Mouse (Mus musculus) kidney, postnatal 0 days (tissue): ENCODE measurements around the gene Gm10959. TPM values are rescaled to one million over a fixed set of nuclear protein-coding genes. Genes with fewer than 3 reads are reported as not detected.

Source experiments
- ATAC-seq: fragments of 200-750 bp; cut with Nextera tagmentation; replicated peaks from 2 replicates; pipeline ENCODE4 v1.8.0; 2017; ENCODE audit warnings: low read depth, moderate number of reproducible peaks, moderate TSS enrichment, moderate library complexity; ENCODE audit not compliant: low FRiP score
- DNase-seq: peaks from one replicate; pipeline ENCODE4 v3.0.0-alpha.2; 2016; ENCODE audit warnings: low spot score
- H3K27ac ChIP-seq: fragments of 300-500 bp; sonication (generic); 2 replicates; pipeline ENCODE4 v1.5.1; 2014; ENCODE audit warnings: mild to moderate bottlenecking
- H3K27me3 ChIP-seq: fragments of 300-500 bp; sonication (generic); 2 replicates; pipeline ENCODE4 v1.6.1; 2014; ENCODE audit warnings: low read length, mixed read lengths; ENCODE audit not compliant: insufficient read depth
- H3K36me3 ChIP-seq: fragments of 300-500 bp; sonication (generic); 2 replicates; pipeline ENCODE4 v1.6.1; 2014; ENCODE audit warnings: low read length, mixed read lengths; ENCODE audit not compliant: insufficient read depth
- H3K4me1 ChIP-seq: fragments of 300-500 bp; sonication (generic); replicated peaks from 2 replicates; pipeline ENCODE4 v1.6.1; 2014; ENCODE audit warnings: antibody characterized with exemption, low read length, mixed read lengths; ENCODE audit not compliant: insufficient read depth
- H3K4me2 ChIP-seq: fragments of 300-500 bp; sonication (generic); 2 replicates; pipeline ENCODE4 v1.6.1; 2014; ENCODE audit warnings: mild to moderate bottlenecking, low read length, moderate library complexity, mixed read lengths
- H3K4me3 ChIP-seq: fragments of 300-500 bp; sonication (generic); replicated peaks from 2 replicates; pipeline ENCODE4 v1.5.1; 2014; ENCODE audit warnings: low read depth, low read length
- H3K9ac ChIP-seq: fragments of 300-500 bp; sonication (generic); 2 replicates; pipeline ENCODE4 v1.6.1; 2014; ENCODE audit warnings: low read depth, low read length
- H3K9me3 ChIP-seq: fragments of 300-500 bp; sonication (generic); replicated peaks from 2 replicates; pipeline ENCODE4 v1.6.1; 2016; ENCODE audit warnings: low read length, inconsistent platforms, mixed read lengths
- CTCF ChIP-seq: IDR thresholded peaks from 2 replicates; pipeline ENCODE4 v1.5.1; 2016; ENCODE audit warnings: antibody characterized with exemption, low read depth, mild to moderate bottlenecking, moderate library complexity
- WGBS: fragments of 180-500 bp; shearing (Covaris S2); extraction: QIAGEN DNeasy Blood & Tissue Kit; methylation state at CpG from one replicate; pipeline ENCODE4 v1.1.7; 2014; 5-methylcytosine and 5-hydroxymethylcytosine counted together
- polyA plus RNA-seq: library from polyadenylated mRNA; unstranded; fragments of >200 nt; fragmentation: Nextera tagmentation; extraction: Ambion mirVana; gene quantifications from 2 replicates; pipeline ENCODE4 v1.2.1, GENCODE M21; 2015

Gene Gm10959
- polyA plus RNA-seq, 1 experiment from 2014 or later, result not detected

DNA sequence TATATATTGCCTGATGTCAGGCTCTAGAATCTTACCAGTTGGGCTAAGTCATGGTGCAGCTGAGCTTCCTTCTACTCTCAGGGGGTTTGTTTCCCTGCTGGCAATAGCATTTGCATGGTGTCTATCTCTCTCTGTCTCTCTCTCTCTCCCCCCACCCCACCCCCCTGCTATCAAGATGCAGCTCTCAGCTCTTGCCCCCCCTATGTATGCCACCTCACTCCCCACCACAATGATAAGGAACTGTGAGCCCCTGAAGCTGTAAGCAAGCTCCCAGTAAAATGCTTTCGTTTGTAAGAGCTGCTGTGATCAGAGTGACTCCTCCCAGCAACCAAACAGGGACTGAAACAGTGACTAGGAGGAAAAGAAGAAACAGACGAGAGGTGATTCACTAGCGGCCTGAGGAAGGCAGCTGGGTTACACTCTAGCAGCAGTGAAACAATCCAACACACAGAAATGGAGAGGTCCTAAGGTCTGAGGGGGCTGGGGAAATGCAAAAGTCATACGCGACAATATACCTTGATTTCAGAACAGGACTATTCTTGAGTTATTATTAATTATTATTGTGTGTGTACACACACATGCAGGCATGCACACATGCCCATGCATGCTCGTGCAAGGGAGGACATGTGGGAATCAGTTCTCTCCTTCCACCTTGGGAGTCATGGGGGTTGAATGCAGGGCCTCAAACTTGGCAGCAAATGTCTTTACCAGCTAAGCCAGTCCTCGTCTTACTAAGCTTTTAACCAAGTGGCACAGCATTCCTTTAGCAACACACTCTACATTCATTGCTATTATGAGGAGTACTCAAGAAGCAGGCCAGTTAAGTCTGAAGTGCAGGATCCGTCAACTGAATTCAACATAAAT lies 1.6 kb upstream of the Gm10959 start:
- H3K27ac ChIP-seq, result peak overlapping the region; percentile 64; the same call in 1 of the 2 replicates
- no peak overlapping the region for H3K4me2 ChIP-seq
- H3K9ac ChIP-seq, result no peak overlapping the region
- TF ChIP-seq CTCF, result no peak
- H3K4me3 ChIP-seq, result no peak overlapping the region
- no peaks in the 10 kb centered on the region for H3K36me3 ChIP-seq
- H3K9me3 ChIP-seq, result no peaks in the 10 kb centered on the region
- ATAC-seq (no peak), DNase-seq (no peak)
- no peaks in the 10 kb centered on the region for H3K27me3 ChIP-seq
- no peaks in the 10 kb centered on the region for H3K4me1 ChIP-seq
- 62% methylated on average over 8 of the region's 8 CpGs for WGBS

DNA sequence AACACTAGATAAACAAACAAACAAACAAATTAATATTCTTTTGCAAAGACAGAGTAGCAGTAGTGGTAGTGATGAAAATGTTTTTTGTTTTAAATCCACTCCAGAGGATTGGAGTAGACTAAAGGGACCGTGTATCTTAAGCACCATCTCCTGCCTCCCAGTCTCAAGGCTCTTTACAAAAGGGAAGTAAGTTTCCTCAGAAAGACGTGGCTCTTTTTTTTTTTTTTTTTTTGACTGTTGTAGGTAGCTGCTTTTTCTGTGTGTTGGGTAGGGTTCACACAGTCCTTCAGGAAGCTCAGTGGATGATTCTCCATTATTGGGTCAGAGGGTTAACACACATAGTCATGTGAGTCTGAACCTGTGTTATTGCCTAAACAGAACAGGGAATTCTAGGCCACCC lies 488 bp downstream of the Gm10959 start:
- WGBS, result 71% methylated on average over 2 of the region's 2 CpGs
- H3K4me2 ChIP-seq, result no peak overlapping the region
- H3K27ac ChIP-seq, result no peak overlapping the region
- H3K27me3 ChIP-seq, result no peaks in the 10 kb centered on the region
- DNase-seq (no peak), ATAC-seq (no peak)
- no peak overlapping the region for H3K4me3 ChIP-seq
- no peaks in the 10 kb centered on the region for H3K36me3 ChIP-seq
- TF ChIP-seq CTCF, result no peak
- no peak overlapping the region for H3K9ac ChIP-seq
- H3K9me3 ChIP-seq, result no peaks in the 10 kb centered on the region
- H3K4me1 ChIP-seq, result no peaks in the 10 kb centered on the region

DNA sequence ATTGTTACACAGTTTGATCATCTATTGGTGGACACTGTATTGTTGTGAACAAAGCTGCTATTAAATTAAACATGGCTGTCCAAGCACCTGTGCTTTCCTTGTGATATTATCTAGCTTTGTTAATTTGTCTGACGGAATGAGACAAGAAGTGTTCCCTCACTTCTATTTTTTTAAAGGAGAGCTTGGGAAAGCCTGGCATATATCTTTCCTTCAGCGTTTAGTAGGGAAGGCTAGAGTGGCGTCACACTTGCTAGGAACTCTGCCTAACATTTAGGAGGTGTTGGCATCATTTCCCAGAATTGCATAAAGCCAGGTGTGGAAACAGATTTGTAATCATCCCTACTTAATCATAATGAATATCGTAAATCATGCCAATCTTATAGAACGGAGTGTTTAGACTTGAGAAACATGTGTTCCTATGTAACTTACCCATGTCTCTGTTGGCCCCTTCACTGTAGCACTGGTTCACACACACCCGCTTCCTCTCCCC lies 2.9 kb downstream of the Gm10959 start:
- Histone ChIP-seq H3K27ac (no peak overlapping the region), H3K36me3 (no peaks in the 10 kb centered on the region), H3K9ac (no peak overlapping the region), H3K9me3 (no peaks in the 10 kb centered on the region), H3K4me1 (no peaks in the 10 kb centered on the region), H3K27me3 (no peaks in the 10 kb centered on the region), H3K4me2 (no peak overlapping the region), H3K4me3 (no peak overlapping the region)
- DNase-seq (no peak), ATAC-seq (no peak)
- no peak for TF ChIP-seq CTCF
- WGBS, result 80% methylated on average over 6 of the region's 6 CpGs

DNA sequence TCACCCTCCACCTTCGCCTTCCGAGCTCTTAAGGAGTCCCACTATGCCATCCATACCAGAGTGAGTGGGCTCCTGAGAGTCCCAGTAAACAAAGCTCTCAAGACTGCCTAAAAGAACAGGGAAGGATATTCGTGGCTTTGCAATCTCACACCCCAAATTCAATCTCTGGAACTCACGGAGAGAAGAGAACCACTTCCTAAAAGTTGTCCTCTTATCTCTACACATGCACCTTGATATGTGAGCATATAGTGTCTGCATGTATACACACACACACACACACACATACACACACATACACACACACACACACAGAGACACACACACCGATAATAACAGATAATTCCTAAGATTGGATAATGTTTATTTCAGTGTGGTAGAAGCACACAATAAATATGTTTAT lies 3.7 kb downstream of the Gm10959 start:
- Histone ChIP-seq H3K4me3 (no peak overlapping the region), H3K4me2 (no peak overlapping the region), H3K9ac (no peak overlapping the region), H3K27ac (no peak overlapping the region), H3K4me1 (no peaks in the 10 kb centered on the region), H3K9me3 (no peaks in the 10 kb centered on the region), H3K36me3 (no peaks in the 10 kb centered on the region), H3K27me3 (no peaks in the 10 kb centered on the region)
- DNase-seq (no peak), ATAC-seq (no peak)
- TF ChIP-seq CTCF, result no peak
- WGBS, result 91% methylated on average over 5 of the region's 5 CpGs

DNA sequence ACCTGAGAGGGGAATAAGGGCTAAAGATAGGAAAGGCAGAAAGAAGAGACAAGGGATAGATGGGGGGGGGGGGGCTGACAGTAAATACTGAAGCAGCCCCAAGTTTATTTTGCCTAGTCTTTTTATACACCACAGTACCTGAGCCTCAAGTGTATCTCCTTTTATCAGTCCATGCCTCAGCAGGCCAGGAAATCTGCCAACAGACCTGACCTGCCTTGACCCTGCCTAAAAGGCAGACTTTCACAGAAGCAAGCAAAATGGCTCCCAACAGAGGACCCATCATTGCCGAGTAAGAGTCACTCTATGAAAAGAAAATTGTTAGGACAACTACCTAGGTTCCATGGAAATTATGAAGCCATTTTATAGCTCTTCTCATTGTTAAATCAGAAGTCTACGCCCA lies 11.3 kb downstream of the Gm10959 start:
- DNase-seq (no peak), ATAC-seq (no peak)
- Histone ChIP-seq H3K9me3 (no peaks in the 10 kb centered on the region), H3K36me3 (no peaks in the 10 kb centered on the region), H3K4me2 (no peak overlapping the region), H3K9ac (no peak overlapping the region), H3K27ac (no peak overlapping the region), H3K4me3 (no peak overlapping the region), H3K4me1 (no peaks in the 10 kb centered on the region), H3K27me3 (no peaks in the 10 kb centered on the region)
- no peak for TF ChIP-seq CTCF
- WGBS, result 91% methylated on average over 2 of the region's 2 CpGs

DNA sequence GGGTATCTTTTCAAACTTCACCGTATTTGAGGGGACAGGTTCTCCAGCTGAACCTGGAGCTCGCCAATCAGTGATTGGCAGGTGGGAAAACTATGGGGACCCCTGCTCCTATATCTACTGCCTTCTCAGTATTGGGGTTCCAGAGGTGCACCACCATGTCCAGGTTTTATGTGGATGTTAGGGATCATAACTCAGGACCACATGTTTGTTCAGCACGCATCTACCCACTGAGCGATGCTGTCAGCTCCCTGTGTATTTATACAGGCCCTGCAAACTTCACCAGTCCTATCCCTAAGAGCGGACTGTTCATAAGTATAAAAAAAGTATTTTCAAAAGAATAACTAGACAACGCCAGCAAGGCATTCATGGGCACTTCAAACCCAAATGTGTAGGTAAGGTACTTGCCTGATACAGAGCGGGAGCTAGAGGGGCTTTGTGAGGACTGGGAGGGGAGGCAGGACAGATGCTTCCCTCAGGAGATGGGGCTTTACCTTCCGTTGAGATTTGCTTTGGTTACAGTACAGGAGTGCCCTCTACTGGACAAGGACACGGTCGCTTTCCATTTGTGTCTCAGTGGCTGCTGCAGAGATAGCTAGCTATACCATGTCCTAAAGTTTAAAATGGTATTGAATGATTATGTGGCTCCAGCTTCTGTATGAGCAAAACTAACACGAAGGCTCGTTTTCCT lies 15.3 kb downstream of the Gm10959 start:
- ATAC-seq, result no peak
- no peaks in the 10 kb centered on the region for H3K27me3 ChIP-seq
- WGBS, result 44% methylated on average over 12 of the region's 12 CpGs
- H3K9me3 ChIP-seq, result no peaks in the 10 kb centered on the region
- H3K36me3 ChIP-seq, result no peaks in the 10 kb centered on the region
- no peaks in the 10 kb centered on the region for H3K4me1 ChIP-seq
- H3K27ac ChIP-seq, result no peak overlapping the region
- no peak overlapping the region for H3K4me3 ChIP-seq
- no peak overlapping the region for H3K4me2 ChIP-seq
- DNase-seq, result peak; percentile 87
- TF ChIP-seq CTCF, result peak; percentile 92
- no peak overlapping the region for H3K9ac ChIP-seq
